Mouse (Mus musculus) intestine, embryonic 15.5 days (tissue): ENCODE data around the gene Smap2. TPM values are rescaled to one million over a fixed set of nuclear protein-coding genes. Genes with fewer than 3 reads are reported as not detected.
A peak's percentile ranks its signal among the peaks of the same experiment; 100 is the strongest.

Source experiments
- ATAC-seq: fragments of 200-750 bp; cut with Nextera tagmentation; 2 replicates; pipeline ENCODE4 v1.8.0; 2017; ENCODE audit warnings: moderate TSS enrichment, moderate library complexity
- H3K27ac ChIP-seq: fragments of 300-500 bp; sonication (generic); 2 replicates; pipeline ENCODE4 v1.5.1; 2015; ENCODE audit warnings: mild to moderate bottlenecking, inconsistent platforms
- H3K27me3 ChIP-seq: fragments of 300-500 bp; sonication (generic); replicated peaks from 2 replicates; pipeline ENCODE4 v1.6.1; 2015; ENCODE audit warnings: inconsistent platforms
- H3K36me3 ChIP-seq: fragments of 300-500 bp; sonication (generic); 2 replicates; pipeline ENCODE4 v1.6.1; 2015; ENCODE audit warnings: inconsistent platforms
- H3K4me1 ChIP-seq: fragments of 300-500 bp; sonication (generic); replicated peaks from 2 replicates; pipeline ENCODE4 v1.6.1; 2015; ENCODE audit warnings: inconsistent platforms
- H3K4me2 ChIP-seq: fragments of 300-500 bp; sonication (generic); replicated peaks from 2 replicates; pipeline ENCODE4 v1.6.1; 2015; ENCODE audit warnings: mild to moderate bottlenecking, inconsistent platforms
- H3K4me3 ChIP-seq: fragments of 300-500 bp; sonication (generic); replicated peaks from 2 replicates; pipeline ENCODE4 v1.5.1; 2015; ENCODE audit warnings: inconsistent platforms
- H3K9ac ChIP-seq: fragments of 300-500 bp; sonication (generic); 2 replicates; pipeline ENCODE4 v1.6.1; 2015; ENCODE audit warnings: inconsistent platforms
- H3K9me3 ChIP-seq: fragments of 300-500 bp; sonication (generic); 2 replicates; pipeline ENCODE4 v1.6.1; 2016; ENCODE audit warnings: inconsistent platforms
- WGBS: fragments of 180-500 bp; shearing (Covaris S2); methylation state at CpG from one replicate; pipeline ENCODE4 v1.1.7; 2015; 5-methylcytosine and 5-hydroxymethylcytosine counted together
- polyA plus RNA-seq: library from polyadenylated mRNA; unstranded; fragments of >200 nt; fragmentation: Nextera tagmentation; extraction: Ambion mirVana; gene quantifications from 2 replicates; pipeline ENCODE4 v1.2.1, GENCODE M21; 2015

The Smap2 gene
- polyA plus RNA-seq, 1 experiment from 2014 or later, result 15.1 TPM

GRCm38 (mm10) chr4:121001042-121001441, 16.0 kb downstream of the Smap2 start:
- no peak for ATAC-seq
- WGBS, result 88% methylated on average over 2 of the region's 2 CpGs
- H3K9ac ChIP-seq, result no peak overlapping the region
- no peak overlapping the region for H3K27ac ChIP-seq
- H3K4me3 ChIP-seq, result no peak overlapping the region
- H3K36me3 ChIP-seq, result no peaks in the 10 kb centered on the region
- H3K4me2 ChIP-seq, result no peak overlapping the region
- H3K27me3 ChIP-seq, result no peaks in the 10 kb centered on the region
- no peaks in the 10 kb centered on the region for H3K9me3 ChIP-seq
- peaks cover 13% of the 10 kb centered on the region for H3K4me1 ChIP-seq

DNA sequence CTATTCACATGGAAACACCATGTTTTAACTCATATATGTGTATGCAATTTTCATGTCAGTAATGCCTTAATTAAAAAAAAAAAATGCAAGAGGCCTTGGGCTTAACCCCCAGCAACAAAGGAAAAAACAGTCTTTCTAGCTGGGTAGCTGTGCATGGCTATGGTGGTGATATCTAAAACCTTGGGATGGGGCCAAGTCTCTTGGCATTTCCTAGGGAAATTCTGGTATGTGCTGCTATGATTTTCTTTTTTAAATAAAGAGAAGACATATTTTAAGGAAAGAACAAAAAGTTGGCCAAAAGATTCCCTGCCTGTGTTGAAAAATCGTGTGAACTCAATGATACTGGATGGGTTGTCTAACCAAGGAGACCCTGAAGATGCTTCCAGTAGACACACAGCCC, 21.1 kb downstream of the Smap2 start:
- Histone ChIP-seq H3K4me3 (no peak overlapping the region), H3K9ac (no peak overlapping the region), H3K36me3 (no peaks in the 10 kb centered on the region), H3K27me3 (no peaks in the 10 kb centered on the region), H3K4me1 (no peaks in the 10 kb centered on the region), H3K27ac (no peak overlapping the region), H3K4me2 (no peak overlapping the region), H3K9me3 (no peaks in the 10 kb centered on the region)
- no peak for ATAC-seq
- WGBS, result 63% methylated on average over 1 of the region's 1 CpGs

DNA sequence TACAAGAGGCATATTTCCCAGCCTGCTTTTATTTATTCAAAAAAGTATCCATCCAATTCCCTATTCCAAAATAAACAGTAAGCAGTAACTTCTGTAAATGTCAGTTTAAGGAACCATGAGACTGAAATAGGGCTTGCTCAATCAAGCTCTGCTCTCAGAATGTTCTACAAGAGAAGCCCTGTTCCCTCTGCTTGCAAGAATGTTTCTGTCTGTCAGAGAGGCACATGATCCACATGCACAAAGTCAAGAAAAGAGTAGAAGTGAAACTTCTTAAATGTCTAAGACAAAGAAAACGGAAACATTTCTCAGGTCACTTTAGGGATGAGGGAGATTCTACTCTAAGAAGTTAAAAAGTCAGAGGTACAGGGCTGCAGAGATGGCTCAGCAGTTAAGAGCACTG, 24.0 kb downstream of the Smap2 start:
- Histone ChIP-seq H3K9me3 (no peaks in the 10 kb centered on the region), H3K9ac (no peak overlapping the region), H3K27ac (no peak overlapping the region), H3K4me1 (no peaks in the 10 kb centered on the region), H3K36me3 (no peaks in the 10 kb centered on the region), H3K27me3 (no peaks in the 10 kb centered on the region), H3K4me2 (no peak overlapping the region), H3K4me3 (no peak overlapping the region)
- WGBS, result 95% methylated on average over 1 of the region's 1 CpGs
- no peak for ATAC-seq

- no peak for ATAC-seq
- Histone ChIP-seq H3K27me3 (no peaks in the 10 kb centered on the region), H3K4me2 (no peak overlapping the region), H3K9me3 (no peaks in the 10 kb centered on the region), H3K9ac (no peak overlapping the region), H3K36me3 (no peaks in the 10 kb centered on the region), H3K4me3 (no peak overlapping the region), H3K27ac (no peak overlapping the region), H3K4me1 (no peaks in the 10 kb centered on the region)
- WGBS, result 70% methylated on average over 2 of the region's 2 CpGs
These were observed 24.8 kb downstream of the Smap2 start for GRCm38 (mm10) chr4:120992284-120992683.

- no peak overlapping the region for H3K27ac ChIP-seq
- H3K4me1 ChIP-seq, result no peaks in the 10 kb centered on the region
- H3K4me2 ChIP-seq, result no peak overlapping the region
- no peak overlapping the region for H3K4me3 ChIP-seq
- ATAC-seq, result no peak
- no peaks in the 10 kb centered on the region; the same call in 1 of the 2 replicates for H3K36me3 ChIP-seq
- no peak overlapping the region for H3K9ac ChIP-seq
- 75% methylated on average over 4 of the region's 4 CpGs for WGBS
- no peaks in the 10 kb centered on the region for H3K9me3 ChIP-seq
- no peaks in the 10 kb centered on the region for H3K27me3 ChIP-seq
These were observed 29.7 kb downstream of the Smap2 start for GRCm38 (mm10) chr4:120987319-120987718.

- Histone ChIP-seq H3K4me2 (no peak overlapping the region), H3K4me1 (no peaks in the 10 kb centered on the region), H3K27ac (no peak overlapping the region), H3K9ac (no peak overlapping the region), H3K9me3 (no peaks in the 10 kb centered on the region), H3K4me3 (no peak overlapping the region), H3K27me3 (no peaks in the 10 kb centered on the region), H3K36me3 (no peaks in the 10 kb centered on the region; the same call in 1 of the 2 replicates)
- WGBS, result 16% methylated on average over 6 of the region's 6 CpGs
- ATAC-seq, result peak; percentile 56; the same call in 1 of the 2 replicates
These were observed 30.6 kb downstream of the Smap2 start for GRCm38 (mm10) chr4:120986446-120986845.

GRCm38 (mm10) chr4:120978221-120978620, 38.8 kb downstream of the Smap2 start:
- Histone ChIP-seq H3K4me2 (no peak overlapping the region), H3K4me1 (no peaks in the 10 kb centered on the region), H3K36me3 (peaks cover 3% of the 10 kb centered on the region; the same call in 1 of the 2 replicates), H3K9ac (no peak overlapping the region), H3K27me3 (no peaks in the 10 kb centered on the region), H3K4me3 (no peak overlapping the region), H3K27ac (no peak overlapping the region), H3K9me3 (no peaks in the 10 kb centered on the region)
- 83% methylated on average over 3 of the region's 3 CpGs for whole genome bisulfite sequencing
- ATAC-seq, result no peak

DNA sequence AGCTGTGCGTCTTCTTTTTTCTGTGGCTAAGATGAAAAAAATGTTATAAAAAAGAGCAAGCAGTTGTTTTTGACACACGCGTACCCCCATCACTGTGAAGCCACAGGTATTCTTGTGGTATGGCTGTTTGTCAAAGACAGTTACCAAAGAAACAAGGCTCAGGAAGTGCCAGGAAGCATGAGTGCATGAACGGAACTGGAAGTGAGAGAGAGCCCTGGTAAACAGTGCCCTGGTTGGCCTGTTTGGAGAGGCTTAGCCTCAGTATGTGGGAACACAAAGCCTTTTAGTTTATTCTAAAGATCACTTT, 41.7 kb downstream of the Smap2 start:
- Histone ChIP-seq H3K4me1 (no peaks in the 10 kb centered on the region), H3K36me3 (peaks cover 5% of the 10 kb centered on the region; the same call in 1 of the 2 replicates), H3K9me3 (no peaks in the 10 kb centered on the region), H3K27ac (no peak overlapping the region), H3K27me3 (no peaks in the 10 kb centered on the region), H3K4me3 (no peak overlapping the region), H3K4me2 (no peak overlapping the region), H3K9ac (no peak overlapping the region)
- 87% methylated on average over 4 of the region's 4 CpGs for WGBS
- no peak for ATAC-seq

DNA sequence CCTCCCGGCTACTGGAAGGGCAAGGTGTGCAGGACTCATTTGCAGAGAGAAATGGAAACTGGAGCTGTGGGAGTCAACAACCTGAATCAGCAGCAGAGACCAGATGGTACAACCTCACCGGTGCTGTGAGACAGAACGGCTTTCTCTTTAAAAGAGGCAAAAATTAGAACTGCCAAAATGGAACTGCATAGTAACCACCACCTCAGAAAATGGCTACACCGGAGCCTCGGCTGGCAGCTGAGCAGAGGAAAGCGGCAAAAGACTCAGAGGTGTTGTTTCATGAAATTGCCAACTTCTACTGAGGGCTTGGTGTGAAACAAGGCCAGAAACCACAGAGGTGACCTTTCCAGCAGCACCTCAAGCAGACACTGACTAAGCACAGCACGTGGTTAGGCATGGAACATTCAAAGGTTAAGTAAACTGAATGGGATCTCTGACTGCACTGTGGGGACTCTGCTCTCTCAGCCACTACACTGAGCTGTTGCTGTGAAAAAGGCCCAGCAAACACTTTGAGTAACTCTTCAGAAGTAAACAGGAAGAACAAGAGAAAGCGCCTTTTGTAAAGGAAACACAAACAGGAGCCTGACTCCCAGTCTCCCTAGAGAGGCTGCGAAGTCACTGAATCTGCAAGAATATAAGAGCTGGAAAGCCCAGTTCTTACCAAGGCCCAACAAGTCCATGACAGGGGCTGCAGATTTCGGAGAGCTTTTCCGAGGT, 42.2 kb downstream of the Smap2 start:
- H3K9me3 ChIP-seq, result no peaks in the 10 kb centered on the region
- 87% methylated on average over 11 of the region's 11 CpGs for WGBS
- no peaks in the 10 kb centered on the region for H3K27me3 ChIP-seq
- H3K36me3 ChIP-seq, result peaks cover 5% of the 10 kb centered on the region; the same call in 1 of the 2 replicates
- ATAC-seq, result no peak; the same call in 1 of the 2 replicates
- H3K27ac ChIP-seq, result no peak overlapping the region
- H3K9ac ChIP-seq, result no peak overlapping the region
- no peak overlapping the region for H3K4me3 ChIP-seq
- H3K4me2 ChIP-seq, result no peak overlapping the region
- H3K4me1 ChIP-seq, result no peaks in the 10 kb centered on the region

DNA sequence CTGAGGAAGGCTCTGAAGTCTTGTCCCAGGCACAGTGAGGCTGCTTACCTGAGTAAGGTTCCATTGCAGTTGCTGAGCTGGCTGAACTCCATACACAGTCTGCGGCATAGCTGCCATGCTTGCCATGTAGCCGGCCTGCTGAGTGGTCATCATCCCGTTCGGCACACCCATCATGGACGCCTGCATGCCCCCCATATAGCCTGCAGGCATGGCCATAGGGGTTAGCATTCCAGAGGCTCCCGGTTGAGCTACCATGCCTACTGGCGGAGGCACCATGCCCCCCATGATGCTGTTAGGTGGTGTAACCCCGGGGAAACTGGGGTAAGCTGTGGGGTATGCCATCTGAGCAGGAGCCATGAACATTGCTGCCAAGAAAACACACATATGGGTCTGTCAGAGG, 45.2 kb downstream of the Smap2 start:
- Histone ChIP-seq H3K36me3 (peaks cover 5% of the 10 kb centered on the region; the same call in 1 of the 2 replicates), H3K4me3 (no peak overlapping the region)
- WGBS, result 94% methylated on average over 8 of the region's 8 CpGs

GRCm38 (mm10) chr4:120969382-120970146, 47.5 kb downstream of the Smap2 start:
- H3K9me3 ChIP-seq, result no peaks in the 10 kb centered on the region
- H3K36me3 ChIP-seq, result peaks cover 5% of the 10 kb centered on the region; the same call in 1 of the 2 replicates

More for the DNA sequence above, 45.2 kb downstream of the Smap2 start:
- H3K9me3 ChIP-seq, result no peaks in the 10 kb centered on the region
- no peaks in the 10 kb centered on the region for H3K4me1 ChIP-seq
- no peak overlapping the region for H3K9ac ChIP-seq
- no peak overlapping the region for H3K4me2 ChIP-seq
- H3K27me3 ChIP-seq, result no peaks in the 10 kb centered on the region
- H3K27ac ChIP-seq, result no peak overlapping the region
- no peak for ATAC-seq

GRCm38 (mm10) chr4:120968486-120968885, 48.6 kb downstream of the Smap2 start:
- Histone ChIP-seq H3K36me3 (0 out of 2 replicates have a peak, but pooled peaks cover 2% of the 10 kb centered on the region), H3K4me2 (no peak overlapping the region), H3K4me1 (no peaks in the 10 kb centered on the region), H3K4me3 (no peak overlapping the region), H3K9ac (no peak overlapping the region), H3K9me3 (no peaks in the 10 kb centered on the region), H3K27me3 (no peaks in the 10 kb centered on the region), H3K27ac (no peak overlapping the region)
- WGBS, result 91% methylated on average over 9 of the region's 9 CpGs
- no peak for ATAC-seq

More at GRCm38 (mm10) chr4:120969382-120970146, 47.5 kb downstream of the Smap2 start:
- no peak overlapping the region for H3K4me2 ChIP-seq
- WGBS, result 80% methylated on average over 5 of the region's 5 CpGs
- no peak overlapping the region for H3K9ac ChIP-seq
- no peak for ATAC-seq
- H3K27ac ChIP-seq, result no peak overlapping the region
- no peaks in the 10 kb centered on the region for H3K4me1 ChIP-seq
- H3K4me3 ChIP-seq, result no peak overlapping the region
- no peaks in the 10 kb centered on the region for H3K27me3 ChIP-seq
